ENCODE assay signal across 11 mouse cellular contexts in the genomic region with DNA sequence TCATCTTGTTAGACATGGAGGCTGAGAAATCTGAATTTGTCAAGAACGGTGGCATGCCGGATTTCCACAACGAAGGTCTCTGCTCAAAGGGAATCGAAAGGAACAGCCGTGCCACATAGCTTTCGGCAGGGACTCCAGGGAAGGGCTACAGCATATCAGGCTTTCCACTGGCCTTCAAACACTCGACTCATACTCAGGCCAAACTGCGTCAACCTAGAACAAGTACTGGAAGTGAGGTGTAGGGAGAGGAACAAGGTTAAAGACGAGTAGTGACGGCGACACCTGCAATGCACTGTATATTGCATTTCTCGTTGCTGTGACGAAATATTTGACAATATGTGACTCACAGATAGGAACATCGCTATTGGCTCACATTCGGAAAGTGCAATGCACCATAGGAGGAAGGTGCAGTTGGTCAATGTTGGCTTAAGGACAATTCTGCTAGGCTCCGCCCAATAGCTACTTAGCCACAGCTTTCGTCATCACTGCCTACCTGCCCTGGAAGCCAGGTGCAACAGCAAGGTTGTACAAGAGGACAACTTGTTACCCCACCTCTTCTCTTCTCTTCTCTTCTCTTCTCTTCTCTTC.
A peak's percentile ranks its signal among the peaks of the same experiment; 100 is the strongest.
DNase-seq lines count a peak whose midpoint lies in the region; ATAC-seq and TF ChIP-seq lines count a peak whose summit lies in the region.
"Had no signal": no experiment of that assay in that cellular context is flagged by ENCODE, and none has a peak within 500 bp of the region (broad histone marks: within the 10 kb centered on the region; RNA-seq: fewer than 3 reads in every experiment).

No protein-coding gene starts in this region.

- no peak for TF ChIP-seq EP300 in heart, postnatal 0 days (IDR thresholded peaks at IDR 0.05; ENCODE audit: low read depth)

- no peak overlapping the region for H3K9ac ChIP-seq in heart, postnatal 0 days (replicated peaks; ENCODE audit: low read depth, low read length)
- H3K9ac ChIP-seq in limb, embryonic 14.5 days (ENCODE audit: low read depth, low read length, severe bottlenecking): no peak overlapping the region
- H3K9ac ChIP-seq in stomach, embryonic 14.5 days (replicated peaks; ENCODE audit: low read depth, low read length): no peak overlapping the region

- peak overlapping the region; percentile 70 for H3K27ac ChIP-seq in heart, postnatal 0 days (ENCODE audit: low read depth)
- H3K27ac ChIP-seq in limb, embryonic 14.5 days (replicated peaks; ENCODE audit: low read depth, low read length): no peak overlapping the region
- peak overlapping the region; percentile 73; the same call in 1 of the 2 replicates for H3K27ac ChIP-seq in stomach, embryonic 14.5 days (ENCODE audit: low read length)
- H3K27ac ChIP-seq: gastrocnemius, adult 2 months; macrophage had no signal

- H3K4me3 ChIP-seq in heart, postnatal 0 days (ENCODE audit: low read depth, low read length): peak overlapping the region; percentile 10; the same call in 1 of the 2 replicates
- H3K4me3 ChIP-seq in limb, embryonic 14.5 days (replicated peaks; ENCODE audit: low read length): no peak overlapping the region
- H3K4me3 ChIP-seq in stomach, embryonic 14.5 days (ENCODE audit: low read depth, low read length): no peak overlapping the region
- H3K4me3 ChIP-seq: gastrocnemius, adult 2 months had no signal

- intact Hi-C loops in heart, postnatal 14 days (cut with DNase I): no loop called here
- intact Hi-C loops in left cerebral cortex, postnatal 10 days (cut with DNase I): no loop called here

- no peak for TF ChIP-seq CTCF in heart, postnatal 0 days (IDR thresholded peaks at IDR 0.05; ENCODE audit: low read depth)

- ATAC-seq in heart, postnatal 0 days (ENCODE audit: insufficient read depth, low read depth): peak; percentile 38; the same call in 1 of the 2 replicates
- peak; percentile 46; the same call in 1 of the 2 replicates for ATAC-seq in granulocyte monocyte progenitor cell, adult 5-6 weeks (replicated peaks; ENCODE audit: poor library complexity, severe bottlenecking)
- no peak for ATAC-seq in limb, embryonic 14.5 days (ENCODE audit: low FRiP score, low read depth)
- ATAC-seq in stomach, embryonic 14.5 days (ENCODE audit: insufficient number of reproducible peaks, insufficient read depth, low FRiP score, low read depth): no peak
- no peak for ATAC-seq in erythroblast, adult 5-6 weeks (replicated peaks; ENCODE audit: low FRiP score, poor library complexity, severe bottlenecking)

- H3K4me2 ChIP-seq in heart, postnatal 0 days (ENCODE audit: low read depth, low read length): peak overlapping the region; percentile 42
- H3K4me2 ChIP-seq in limb, embryonic 14.5 days (replicated peaks; ENCODE audit: low read depth, low read length, severe bottlenecking): 0 out of 2 replicates have a peak overlapping the region, but pooled peaks have one; percentile 13
- H3K4me2 ChIP-seq in stomach, embryonic 14.5 days (replicated peaks; ENCODE audit: low read depth, low read length): 0 out of 2 replicates have a peak overlapping the region, but pooled peaks have one; percentile 3

- no peaks in the 10 kb centered on the region for H3K36me3 ChIP-seq in heart, postnatal 0 days (replicated peaks; ENCODE audit: control insufficient read depth, insufficient read depth, low read length)
- no peaks in the 10 kb centered on the region for H3K36me3 ChIP-seq in limb, embryonic 14.5 days (ENCODE audit: control insufficient read depth, insufficient read depth, low read length)
- no peaks in the 10 kb centered on the region for H3K36me3 ChIP-seq in stomach, embryonic 14.5 days (ENCODE audit: control insufficient read depth, insufficient read depth, low read length)

- H3K4me1 ChIP-seq in heart, postnatal 0 days (ENCODE audit: control insufficient read depth, insufficient read depth): peaks cover 8% of the 10 kb centered on the region; the same call in 1 of the 2 replicates
- peaks cover 19% of the 10 kb centered on the region for H3K4me1 ChIP-seq in limb, embryonic 14.5 days (ENCODE audit: control insufficient read depth, insufficient read depth, low read length)
- peaks cover 17% of the 10 kb centered on the region for H3K4me1 ChIP-seq in stomach, embryonic 14.5 days (ENCODE audit: control insufficient read depth, insufficient read depth, low read length)

- TF ChIP-seq POLR2A in limb, embryonic 14.5 days (IDR thresholded peaks at IDR 0.05; ENCODE audit: borderline replicate concordance, extremely low read depth, insufficient read depth, insufficient read length): no peak

- no peaks in the 10 kb centered on the region for H3K9me3 ChIP-seq in heart, postnatal 0 days (replicated peaks; ENCODE audit: control insufficient read depth, low read length)
- no peaks in the 10 kb centered on the region for H3K9me3 ChIP-seq in limb, embryonic 14.5 days (ENCODE audit: control insufficient read depth, low read length)
- H3K9me3 ChIP-seq in stomach, embryonic 14.5 days (ENCODE audit: control insufficient read depth, low read depth, low read length): no peaks in the 10 kb centered on the region

- 33% methylated on average over 17 of the region's 17 CpGs for WGBS in heart, postnatal 0 days
- WGBS in limb, embryonic 14.5 days: 68% methylated on average over 17 of the region's 17 CpGs
- WGBS in stomach, embryonic 14.5 days: 71% methylated on average over 17 of the region's 17 CpGs

- H3K27me3 ChIP-seq in heart, postnatal 0 days (ENCODE audit: control insufficient read depth, insufficient read depth, low read length): no peaks in the 10 kb centered on the region
- no peaks in the 10 kb centered on the region for H3K27me3 ChIP-seq in limb, embryonic 14.5 days (ENCODE audit: control insufficient read depth, insufficient read depth, low read length)
- H3K27me3 ChIP-seq in stomach, embryonic 14.5 days (ENCODE audit: control insufficient read depth, insufficient read depth, low read length): no peaks in the 10 kb centered on the region

- DNase-seq in heart, postnatal 0 days (ENCODE audit: low spot score): peak; percentile 21
- no peak for DNase-seq in heart, postnatal 14 days
- DNase-seq in limb, embryonic 14.5 days (ENCODE audit: low spot score): no peak
- DNase-seq in left cerebral cortex, postnatal 10 days (ENCODE audit: extremely low spot score in 1 of 2, low spot score in 2 of 2): no peak
- DNase-seq: adrenal gland, postnatal 25 days; cerebellum, postnatal 36 days; gastrocnemius, adult 2 months had no signal

Comparison
In these comparisons a context has a peak if more than half of its experiments do, and no peak if none do; other contexts are left out.
1. ATAC-seq: peak in heart, postnatal 0 days (single experiment) and granulocyte monocyte progenitor cell, adult 5-6 weeks (single experiment); none in limb, embryonic 14.5 days (single experiment), stomach, embryonic 14.5 days (single experiment) and erythroblast, adult 5-6 weeks (single experiment).
2. Peak in every context shown above with its lines, with median percentiles within 50 percentile points of each other: H3K4me2 ChIP-seq.